Mouse (Mus musculus): ENCODE data around the gene Wfdc11.

GRCm38 (mm10) chr2:164678848-164679625 lies 5.2 kb upstream of the Wfdc11 start:
- no peak for TF ChIP-seq GATA1 (IDR thresholded peaks at IDR 0.05; ENCODE audit: borderline replicate concordance, low read length)
- no peak for TF ChIP-seq FLI1 (IDR thresholded peaks at IDR 0.05; ENCODE audit: low read length)

Measured in megakaryocyte, embryonic 14.5 days (primary cell).